8 mouse cellular contexts compared by ENCODE assay signal in the genomic region with DNA sequence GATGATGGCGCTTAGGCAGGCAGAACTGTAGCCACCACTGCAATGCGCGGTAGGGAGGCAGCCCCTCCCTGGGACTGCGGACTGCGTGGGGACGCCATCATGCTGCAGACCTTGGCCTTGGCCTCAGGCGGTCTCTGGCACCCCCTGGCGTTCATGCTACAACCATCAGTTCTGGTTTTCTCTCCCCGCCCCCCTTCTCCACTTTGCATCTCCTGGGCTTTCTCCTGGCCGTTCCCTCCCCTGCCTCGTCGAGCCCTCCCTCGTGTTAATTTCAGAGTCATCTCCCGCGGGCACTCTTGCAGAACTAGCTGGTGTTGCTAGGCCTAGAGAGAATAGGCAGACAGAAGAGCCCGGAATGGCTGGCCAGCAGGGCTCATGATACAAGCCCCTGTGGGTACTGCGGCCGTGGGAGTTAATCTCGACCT. TPM values are rescaled to one million over a fixed set of nuclear protein-coding genes. Genes with fewer than 3 reads are reported as not detected.
A peak's percentile ranks its signal among the peaks of the same experiment; 100 is the strongest.
DNase-seq lines count a peak whose midpoint lies in the region; ATAC-seq lines count a peak whose summit lies in the region.

No protein-coding gene starts in this region.

- H3K27me3 ChIP-seq in hindbrain, embryonic 11.5 days (ENCODE audit: control insufficient read depth, insufficient read depth, low read length) = no peaks in the 10 kb centered on the region

- H3K4me1 ChIP-seq in hindbrain, embryonic 11.5 days (replicated peaks; ENCODE audit: control insufficient read depth, insufficient read depth, low read length) = no peaks in the 10 kb centered on the region

- peak overlapping the region; percentile 54; the same call in 1 of the 2 replicates for H3K27ac ChIP-seq in hindbrain, embryonic 11.5 days (ENCODE audit: low read depth, low read length)

- no peaks in the 10 kb centered on the region for H3K9me3 ChIP-seq in hindbrain, embryonic 11.5 days (ENCODE audit: control insufficient read depth, low read length)

- H3K36me3 ChIP-seq in hindbrain, embryonic 11.5 days (ENCODE audit: control insufficient read depth, insufficient read depth, low read length) = no peaks in the 10 kb centered on the region

- 20% methylated on average over 19 of the region's 19 CpGs for WGBS in hindbrain, embryonic 11.5 days

- peak; percentile 90 for DNase-seq in NIH3T3 (ENCODE audit: low read depth)
- peak; percentile 86 for DNase-seq in cerebellum, adult 9-11 months
- DNase-seq in frontal cortex, adult 2 months (ENCODE audit: extremely low spot score in 1 of 2, low spot score in 1 of 2) = peak; percentile 54 to 83
- DNase-seq in hindbrain, embryonic 11.5 days (ENCODE audit: low spot score) = peak; percentile 84
- peak; percentile 61 to 86 for DNase-seq in layer of hippocampus, postnatal 14 days (ENCODE audit: low spot score in 2 of 2)
- DNase-seq in lung, postnatal 25 days (ENCODE audit: low spot score) = peak; percentile 82
- peak; percentile 57 for DNase-seq in retina, adult 2 months (ENCODE audit: low read depth, low spot score)
- DNase-seq in thymus, postnatal 25 days = peak; percentile 81

- H3K9ac ChIP-seq in hindbrain, embryonic 11.5 days (ENCODE audit: low read depth, low read length) = no peak overlapping the region

- ATAC-seq in hindbrain, embryonic 11.5 days (ENCODE audit: low FRiP score) = peak; percentile 94

- H3K4me2 ChIP-seq in hindbrain, embryonic 11.5 days (replicated peaks; ENCODE audit: low read depth, low read length) = peak overlapping the region; percentile 25

- H3K4me3 ChIP-seq in hindbrain, embryonic 11.5 days (ENCODE audit: low read depth, low read length) = no peak overlapping the region

RNA-seq across cellular contexts. Expression of gene Araf, which starts 21.6 kb away (rescaled TPM):
- polyA plus RNA-seq in frontal cortex, adult 2 months (2012; rRNA removed) = 232 and 257 TPM in 2 replicates
- polyA plus RNA-seq in hindbrain, embryonic 11.5 days (2014; fragmentation: Nextera tagmentation; extraction: Ambion mirVana) = 106 and 118 TPM in 2 replicates
- 100 to 1,000 TPM; 195 to 200 TPM for total RNA-seq in layer of hippocampus, postnatal 14 days (2021)

RNA-seq across cellular contexts. Expression of gene Timp1, which starts 50.8 kb away (rescaled TPM):
- polyA plus RNA-seq in frontal cortex, adult 2 months (2012; rRNA removed) = 1.5 and 1.6 TPM in 2 replicates
- 8.9 and 10.4 TPM in 2 replicates for polyA plus RNA-seq in hindbrain, embryonic 11.5 days (2014; fragmentation: Nextera tagmentation; extraction: Ambion mirVana)
- under 1 TPM in 1 of 2 experiments, not detected in 1; 0.41 TPM for total RNA-seq in layer of hippocampus, postnatal 14 days (2021)
